Mouse (Mus musculus): ENCODE measurements around the gene Tstd1.

DNA sequence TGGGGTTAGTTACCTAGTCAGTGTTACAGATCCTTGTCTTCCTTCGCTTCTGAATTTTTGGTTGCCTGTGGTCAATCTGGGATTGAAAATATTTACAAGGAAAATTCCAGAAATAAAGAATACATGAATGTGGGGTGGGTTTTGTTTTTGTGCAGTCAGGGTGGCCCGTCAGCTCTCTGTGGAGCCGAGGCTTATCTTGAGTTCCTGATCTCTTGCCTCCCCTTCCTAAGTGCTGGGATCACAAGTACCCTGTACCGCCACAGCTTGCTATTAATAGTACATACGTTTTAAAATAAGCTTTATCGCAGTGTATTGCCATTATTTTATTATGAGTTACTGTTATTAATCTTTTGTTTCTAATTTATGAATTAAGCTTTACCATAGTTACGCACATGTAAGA lies 28.2 kb downstream of the Tstd1 start:
- TF ChIP-seq GATA1 (IDR thresholded peaks at IDR 0.05; ENCODE audit: low read depth, low read length) (no peak), USF2 (IDR thresholded peaks at IDR 0.05; ENCODE audit: borderline replicate concordance in 1 of 2, insufficient read depth in 1 of 2, low read depth in 1 of 2, low read length in 2 of 2) (no peak), MYC (IDR thresholded peaks at IDR 0.05; ENCODE audit: low read depth, low read length) (no peak), BHLHE40 (IDR thresholded peaks at IDR 0.05; ENCODE audit: borderline replicate concordance, low read depth, low read length) (no peak), CTCF (IDR thresholded peaks at IDR 0.05 in 2 of 3, conservative IDR thresholded peaks at IDR 0.05 in 1 of 3; ENCODE audit: control insufficient read depth in 1 of 3, insufficient read depth in 1 of 3, low read depth in 2 of 3, low read length in 3 of 3, poor library complexity in 1 of 3, severe bottlenecking in 1 of 3) (no peak), USF1 (IDR thresholded peaks at IDR 0.05; ENCODE audit: low read depth, low read length) (no peak), ZKSCAN1 (IDR thresholded peaks at IDR 0.05; ENCODE audit: low read depth, low read length) (no peak), TAL1 (IDR thresholded peaks at IDR 0.05; ENCODE audit: low read length) (no peak), MAFK (IDR thresholded peaks at IDR 0.05; ENCODE audit: borderline replicate concordance, low read depth, low read length) (no peak)
